Mouse (Mus musculus) CH12.LX (cell line): ENCODE measurements around the gene Lss.

ENCODE experiments used
- CTCF ChIP-seq, 2 experiments: IDR thresholded peaks in 1 of 2; conservative IDR thresholded peaks in 1 of 2; 2 replicates each; pipeline ENCODE4 v1.5.1; 2011 to 2012; ENCODE audit warnings: low read depth in 2 of 2, low read length in 2 of 2, improper control_type of control experiment in 1 of 2, inconsistent platforms in 1 of 2, mild to moderate bottlenecking in 1 of 2, moderate library complexity in 1 of 2
- HCFC1 ChIP-seq: IDR thresholded peaks from 2 replicates; pipeline ENCODE4 v1.6.1; 2012; ENCODE audit warnings: low read depth, mild to moderate bottlenecking, inconsistent platforms, low read length, improper control_type of control experiment
- IRF4 ChIP-seq: IDR thresholded peaks from 2 replicates; pipeline ENCODE4 v1.6.1; 2014; ENCODE audit warnings: low read depth, mild to moderate bottlenecking, inconsistent platforms, low read length, improper control_type of control experiment
- MAFK ChIP-seq: IDR thresholded peaks from 2 replicates; pipeline ENCODE4 v1.6.1; 2011; ENCODE audit warnings: low read length, improper control_type of control experiment; ENCODE audit not compliant: insufficient replicate concordance
- MAX ChIP-seq: IDR thresholded peaks from 2 replicates; pipeline ENCODE4 v1.6.1; 2011; ENCODE audit warnings: low read length, improper control_type of control experiment
- MEF2A ChIP-seq: IDR thresholded peaks from 2 replicates; pipeline ENCODE4 v1.6.1; 2014; ENCODE audit warnings: low read depth, mild to moderate bottlenecking, inconsistent platforms, low read length, improper control_type of control experiment, borderline replicate concordance
- POLR2A ChIP-seq: IDR thresholded peaks from 2 replicates; pipeline ENCODE4 v1.6.1; 2011; ENCODE audit warnings: low read depth, mild to moderate bottlenecking, improper control_type of control experiment, low read length
- POLR2AphosphoS2 ChIP-seq: IDR thresholded peaks from 2 replicates; pipeline ENCODE4 v1.6.1; 2011; ENCODE audit warnings: low read depth, low read length, improper control_type of control experiment
- RCOR1 ChIP-seq: conservative IDR thresholded peaks from 2 replicates; pipeline ENCODE4 v1.6.1; 2012; ENCODE audit warnings: low read depth, mild to moderate bottlenecking, inconsistent platforms, low read length, improper control_type of control experiment
- SMC3 ChIP-seq: IDR thresholded peaks from 2 replicates; pipeline ENCODE4 v1.6.1; 2011; ENCODE audit warnings: low read depth, low read length, improper control_type of control experiment
- USF2 ChIP-seq: conservative IDR thresholded peaks from 2 replicates; pipeline ENCODE4 v1.6.1; 2011; ENCODE audit warnings: low read depth, low read length, improper control_type of control experiment
- ZC3H11A ChIP-seq: IDR thresholded peaks from 2 replicates; pipeline ENCODE4 v1.6.1; 2012; ENCODE audit warnings: low read depth, mild to moderate bottlenecking, inconsistent platforms, low read length, improper control_type of control experiment
- ZNF384 ChIP-seq: IDR thresholded peaks from 2 replicates; pipeline ENCODE4 v1.6.1; 2012; ENCODE audit warnings: low read depth, low read length, improper control_type of control experiment, inconsistent platforms

- TF ChIP-seq CTCF (conservative IDR thresholded peaks at IDR 0.05 in 1 of 2, IDR thresholded peaks at IDR 0.05 in 1 of 2; ENCODE audit: low read depth in 2 of 2, low read length in 2 of 2) (no peak), RCOR1 (no peak), MAFK (no peak), MAX (no peak), POLR2AphosphoS2 (no peak), POLR2A (no peak), IRF4 (no peak), USF2 (no peak), ZNF384 (no peak), MEF2A (no peak), ZC3H11A (no peak), HCFC1 (no peak), SMC3 (no peak)
Observed at GRCm38 (mm10) chr10:76548218-76548617, 16.8 kb downstream of the Lss start.
